Mouse (Mus musculus) common myeloid progenitor, adult 5-6 weeks (primary cell): ENCODE results near the gene D10Wsu102e. TPM values are rescaled to one million over a fixed set of nuclear protein-coding genes. Genes with fewer than 3 reads are reported as not detected.
"Not testable (repeated sequence)": the region's sequence is repeated elsewhere in the genome, so short reads cannot be mapped to it uniquely, and the experiment has no call there.

Experiments used
- ATAC-seq: replicated peaks from 2 replicates; pipeline ENCODE4 v1.8.0; 2016; ENCODE audit warnings: low read depth, mild to moderate bottlenecking, moderate TSS enrichment, inconsistent platforms; ENCODE audit not compliant: poor library complexity, severe bottlenecking
- total RNA-seq: library from RNA; stranded (forward); fragments of 200-1000, 187-1606 nt; gene quantifications from 2 replicates; pipeline ENCODE4 v1.2.3, GENCODE M21; 2017

The D10Wsu102e gene
- total RNA-seq, 1 experiment from 2014 or later = 1.4 TPM

DNA sequence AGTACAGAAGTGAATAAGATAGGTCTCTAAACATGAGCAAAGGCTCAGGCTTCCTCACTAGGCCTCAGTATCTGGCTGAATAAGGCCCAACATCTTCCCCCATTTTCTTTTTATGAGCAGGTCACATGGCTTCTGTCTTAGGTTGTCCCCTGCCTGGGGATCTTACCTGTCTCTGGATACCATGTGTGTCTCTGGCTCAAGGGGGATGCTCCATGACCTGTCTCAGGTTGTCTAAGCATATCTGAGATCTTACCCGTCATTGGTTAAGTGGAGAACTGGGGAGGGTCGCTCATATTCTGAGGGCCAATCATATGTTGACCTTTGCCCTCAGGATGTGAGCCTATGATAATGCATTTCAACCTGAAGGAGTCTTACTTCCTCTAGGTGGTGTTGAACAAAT, 20.5 kb downstream of the D10Wsu102e start:
- no peak for ATAC-seq

DNA sequence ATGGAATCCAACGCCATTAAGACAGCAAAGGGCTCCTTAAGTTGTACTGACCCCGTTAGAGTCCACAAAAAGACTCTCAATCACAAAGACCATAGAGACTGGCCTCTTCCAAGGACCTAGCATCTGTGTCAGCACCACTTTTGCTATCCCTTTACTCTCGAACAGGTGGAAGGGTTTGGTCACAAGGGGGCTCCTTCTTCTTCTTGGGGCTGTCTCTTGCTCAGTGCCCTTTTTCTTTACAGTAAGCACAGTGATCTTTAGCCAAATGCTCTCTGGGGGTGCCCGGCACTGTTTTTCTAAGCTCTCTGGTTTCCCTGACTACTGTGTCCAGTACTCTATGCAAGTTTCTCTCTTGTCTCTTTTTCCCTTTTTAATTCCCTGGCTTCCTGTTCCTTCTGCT, 22.5 kb downstream of the D10Wsu102e start:
- ATAC-seq = no peak

DNA sequence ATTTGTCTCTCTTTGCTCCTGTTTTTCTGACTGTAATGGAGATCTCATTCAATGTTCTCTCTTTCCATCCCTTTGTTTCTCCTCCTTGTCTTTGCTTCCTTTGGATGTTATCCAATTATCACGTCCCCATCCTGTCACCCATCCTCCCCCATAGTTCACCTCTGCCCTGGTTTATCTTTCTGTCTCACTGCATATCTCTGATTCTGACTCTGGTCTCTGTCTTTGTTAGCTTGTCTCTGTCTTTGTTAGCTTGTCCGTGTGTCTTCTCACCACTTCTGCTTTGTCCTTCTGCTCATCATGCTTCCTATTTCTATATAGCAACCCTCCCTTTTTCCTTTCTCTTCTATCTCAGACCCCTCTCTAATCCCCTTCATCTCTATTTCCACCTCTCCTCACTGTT, 23.0 kb downstream of the D10Wsu102e start:
- no peak for ATAC-seq

GRCm38 (mm10) chr10:83383863-83384262, 23.8 kb downstream of the D10Wsu102e start:
- no peak for ATAC-seq

DNA sequence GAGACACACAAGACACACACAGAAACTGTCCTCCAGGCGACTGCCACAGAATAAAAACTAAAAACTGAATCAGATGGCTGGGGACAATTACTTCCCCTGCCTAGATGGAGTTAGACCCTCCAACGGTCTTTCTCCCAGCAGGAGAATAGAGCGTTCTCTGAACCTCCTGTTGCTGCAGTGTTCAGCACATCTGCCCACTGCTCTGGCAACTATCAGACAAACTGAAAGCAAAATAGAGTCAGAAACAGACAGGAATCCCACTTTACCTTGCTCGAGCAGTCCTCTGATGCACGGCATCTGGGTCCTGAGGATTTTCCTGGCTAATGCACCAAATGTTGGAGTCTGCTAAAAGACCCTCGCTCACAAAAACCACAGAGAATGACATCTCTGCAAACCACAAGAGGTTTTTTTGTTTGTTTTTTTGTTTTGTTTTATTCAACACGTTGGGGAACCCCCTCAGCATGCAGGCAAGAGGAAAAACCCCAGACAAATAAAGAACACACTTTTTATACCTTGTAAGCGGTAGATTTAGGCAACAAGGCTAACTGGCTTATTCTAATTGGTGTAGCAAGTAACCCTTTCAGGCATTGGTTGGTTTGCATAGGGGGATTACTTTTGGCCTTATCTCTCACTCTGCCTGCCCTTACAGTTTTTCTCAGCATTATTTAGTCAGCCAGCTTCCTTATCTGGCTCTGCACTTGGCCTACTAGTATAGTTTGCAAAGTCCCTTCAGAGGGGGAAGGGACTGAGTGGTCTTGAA, 24.6 kb downstream of the D10Wsu102e start:
- ATAC-seq = peak; percentile 69

DNA sequence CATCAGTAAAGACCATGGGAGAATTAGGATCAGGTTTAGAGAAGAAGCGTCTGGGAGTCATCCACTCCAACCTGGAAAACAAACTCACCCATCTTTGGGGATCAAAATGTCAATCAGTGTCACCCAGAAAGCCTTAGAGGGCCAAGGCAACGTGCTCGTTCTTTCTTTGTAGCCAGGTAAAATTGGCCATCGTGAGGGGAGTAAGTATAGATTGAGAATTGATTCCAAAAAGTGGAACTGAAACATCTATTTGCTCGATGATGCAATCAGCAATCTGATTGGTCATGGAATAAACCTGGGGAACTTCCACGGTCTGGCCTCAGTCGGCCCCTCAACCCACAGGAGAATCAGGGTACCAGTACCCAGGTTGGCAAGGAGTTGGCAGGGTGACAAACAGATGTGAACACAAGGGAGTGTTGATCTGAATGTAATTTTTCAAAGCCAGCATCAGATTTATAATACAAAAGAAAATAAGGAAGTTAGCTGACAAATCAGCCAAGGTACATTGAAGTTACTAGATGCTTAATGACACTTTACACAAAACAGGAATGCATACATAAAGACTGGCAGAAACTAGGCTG, 25.4 kb downstream of the D10Wsu102e start:
- ATAC-seq = no peak

DNA sequence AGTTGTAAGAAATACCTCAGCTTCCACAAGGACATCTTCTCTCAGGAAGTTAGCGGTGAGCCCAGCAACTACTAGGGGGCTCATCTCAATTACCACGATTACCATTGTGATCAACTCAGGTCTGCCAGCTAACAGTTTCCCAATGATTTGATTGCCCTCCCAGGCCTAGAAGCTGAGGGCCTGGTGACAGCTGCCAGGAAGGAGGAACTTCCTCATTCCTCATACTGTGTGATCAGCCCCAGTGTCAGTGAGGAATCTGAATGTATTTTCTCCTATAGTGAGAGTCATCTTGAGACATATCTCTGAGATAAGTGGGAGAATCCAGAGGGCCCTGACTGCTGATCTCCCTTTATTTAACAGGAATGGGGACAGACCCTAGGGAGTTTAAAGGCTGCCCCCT, 37.3 kb downstream of the D10Wsu102e start:
- ATAC-seq = peak; percentile 88

- not testable (repeated sequence) for ATAC-seq
Observed at GRCm38 (mm10) chr10:83400896-83401295, 40.9 kb downstream of the D10Wsu102e start.

DNA sequence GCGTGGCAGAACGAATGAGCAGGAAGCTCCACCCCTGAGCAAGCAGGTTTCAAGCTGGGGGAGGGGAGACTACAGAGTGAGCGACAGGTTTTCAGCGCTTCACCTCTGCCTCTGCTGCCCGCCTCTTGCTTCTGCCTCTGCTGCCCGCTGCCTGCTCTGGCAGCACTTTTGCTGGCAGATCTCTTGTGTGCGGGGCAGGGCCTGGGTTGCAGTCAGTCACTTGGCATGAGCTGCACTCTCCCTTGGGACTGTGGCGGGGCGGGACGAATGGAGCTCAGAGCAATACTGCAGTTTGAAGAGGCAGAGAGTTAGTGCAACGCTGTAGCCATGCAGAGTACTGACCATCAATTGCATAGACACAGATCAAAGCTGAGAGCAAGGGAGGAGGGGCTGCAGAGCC, 45.0 kb downstream of the D10Wsu102e start:
- ATAC-seq = no peak

DNA sequence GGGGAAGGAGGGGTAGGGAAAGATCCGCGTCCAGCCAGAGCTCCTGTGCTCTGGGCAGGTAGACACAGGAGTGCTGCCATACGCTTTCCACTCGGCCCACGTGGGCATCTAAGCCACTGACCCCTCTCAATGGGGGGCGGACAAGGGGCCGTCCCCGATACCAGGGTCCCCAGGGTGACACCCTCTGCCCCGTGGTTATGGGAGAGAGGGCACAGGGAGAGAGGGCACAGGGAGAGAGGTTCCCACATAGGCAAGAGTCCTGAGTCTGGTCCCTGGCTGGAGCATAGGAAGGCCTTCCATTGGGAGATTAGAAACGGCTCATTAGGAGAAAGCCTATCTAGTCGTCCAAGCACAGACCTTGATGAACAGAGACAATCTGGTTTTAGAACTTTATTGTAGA, 45.7 kb downstream of the D10Wsu102e start:
- no peak for ATAC-seq

GRCm38 (mm10) chr10:83407141-83407540, 47.1 kb downstream of the D10Wsu102e start:
- no peak for ATAC-seq

DNA sequence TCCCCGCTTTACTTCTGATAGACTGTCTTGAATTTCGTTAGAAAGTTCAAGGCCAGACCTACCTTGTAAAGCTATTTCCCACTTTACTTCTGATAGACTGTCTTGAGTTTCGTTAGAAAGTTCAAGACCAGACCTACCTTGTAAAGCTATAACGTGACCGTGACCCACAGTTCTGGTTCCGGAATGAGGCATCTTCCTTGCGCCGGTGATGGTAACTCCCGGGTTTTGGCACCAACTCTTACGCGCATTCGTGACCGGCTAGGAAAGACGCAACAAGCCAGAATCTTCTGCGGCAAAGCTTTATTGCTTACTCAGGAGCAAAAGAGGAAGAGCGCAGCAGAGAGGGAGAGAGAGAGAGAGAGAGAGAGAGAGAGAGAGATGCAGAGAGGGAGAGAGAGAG, 58.4 kb downstream of the D10Wsu102e start:
- ATAC-seq = not testable (repeated sequence)

- ATAC-seq = no peak
Observed at GRCm38 (mm10) chr10:83448582-83448981, 88.6 kb downstream of the D10Wsu102e start.

- ATAC-seq = no peak
Observed at GRCm38 (mm10) chr10:83457531-83457930, 97.5 kb downstream of the D10Wsu102e start.

DNA sequence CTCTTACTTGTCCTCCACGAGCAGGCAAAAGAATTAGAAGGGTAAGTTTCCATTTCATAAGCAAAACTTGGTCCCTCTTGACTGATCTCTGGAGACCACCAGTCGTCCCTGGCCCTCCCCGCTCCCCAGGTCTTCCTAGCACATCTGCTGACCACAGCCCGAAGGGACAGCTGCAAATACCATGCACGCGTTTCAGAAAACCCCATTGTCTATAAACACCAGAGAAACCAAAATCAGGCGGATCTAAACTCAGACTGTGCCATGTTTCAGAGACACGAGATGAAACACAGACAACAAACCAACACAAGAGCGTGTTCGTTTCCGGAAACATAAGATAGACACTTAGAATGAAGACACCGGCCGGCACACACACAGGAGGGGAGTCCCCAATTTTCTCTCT, 115.2 kb downstream of the D10Wsu102e start:
- no peak for ATAC-seq

DNA sequence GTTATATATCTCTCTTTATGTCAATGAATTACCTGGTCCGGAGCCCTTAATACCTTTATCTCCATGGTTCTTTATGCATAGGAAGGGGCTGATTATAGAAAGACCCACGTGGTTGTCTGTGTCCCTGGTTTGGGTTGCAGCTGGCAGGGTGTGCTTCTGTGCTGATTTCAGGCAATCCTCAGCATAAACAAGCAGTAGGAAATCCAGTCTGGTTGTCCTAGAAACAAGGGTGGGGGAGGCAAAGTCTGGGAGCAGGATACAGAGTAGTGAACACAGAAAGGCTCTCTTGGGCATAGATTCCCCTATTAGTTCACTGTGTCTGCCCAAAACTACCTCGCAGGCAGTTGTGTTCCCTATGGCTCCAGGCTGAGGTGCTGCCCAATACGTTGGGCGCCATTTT, 117.3 kb downstream of the D10Wsu102e start:
- no peak for ATAC-seq

GRCm38 (mm10) chr10:83490506-83490905, 130.5 kb downstream of the D10Wsu102e start:
- no peak for ATAC-seq

- no peak for ATAC-seq
Observed at GRCm38 (mm10) chr10:83497321-83497720, 137.3 kb downstream of the D10Wsu102e start.

GRCm38 (mm10) chr10:83508962-83509660, 149.1 kb downstream of the D10Wsu102e start:
- ATAC-seq = peak; percentile 72

DNA sequence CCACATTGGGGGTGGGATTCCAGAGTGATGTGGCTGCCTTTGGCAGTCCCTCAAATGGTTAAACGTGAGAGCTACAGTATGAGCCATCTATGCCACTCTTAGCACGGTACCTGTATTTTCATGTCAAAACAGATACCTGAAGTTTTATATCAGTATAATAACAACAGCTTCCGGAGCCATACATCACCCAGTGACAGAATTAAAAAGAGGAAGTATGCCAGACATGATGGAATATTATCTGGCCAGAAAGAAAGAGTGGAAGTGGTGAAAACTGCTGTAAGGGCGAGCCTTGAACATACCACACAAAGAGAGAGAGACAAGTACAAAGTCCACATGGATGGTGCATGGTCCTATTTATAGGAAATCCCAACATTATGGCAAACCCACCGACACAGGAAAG, 151.3 kb downstream of the D10Wsu102e start:
- no peak for ATAC-seq

GRCm38 (mm10) chr10:83513736-83514135, 153.7 kb downstream of the D10Wsu102e start:
- ATAC-seq = no peak
